Mouse (Mus musculus): ENCODE results near the gene Ell2.
A peak's percentile ranks its signal among the peaks of the same experiment; 100 is the strongest.

The Ell2 gene

GRCm38 (mm10) chr13:75766238-75766637, 59.7 kb downstream of the Ell2 start:
- DNase-seq (ENCODE audit: extremely low read depth, low read depth): no peak

GRCm38 (mm10) chr13:75766967-75767366, 60.4 kb downstream of the Ell2 start:
- no peak for DNase-seq (ENCODE audit: extremely low read depth, low read depth)

GRCm38 (mm10) chr13:75770744-75771143, 64.2 kb downstream of the Ell2 start:
- DNase-seq (ENCODE audit: extremely low read depth, low read depth): no peak

GRCm38 (mm10) chr13:75771404-75771803, 64.8 kb downstream of the Ell2 start:
- peak; percentile 53 for DNase-seq (ENCODE audit: extremely low read depth, low read depth)

GRCm38 (mm10) chr13:75771984-75772730, 65.6 kb downstream of the Ell2 start:
- DNase-seq (ENCODE audit: extremely low read depth, low read depth): no peak

- no peak for DNase-seq (ENCODE audit: extremely low read depth, low read depth)
Measured at GRCm38 (mm10) chr13:75775961-75776360, 69.4 kb downstream of the Ell2 start.

GRCm38 (mm10) chr13:75776692-75777091, 70.1 kb downstream of the Ell2 start:
- no peak for DNase-seq (ENCODE audit: extremely low read depth, low read depth)

- DNase-seq (ENCODE audit: extremely low read depth, low read depth): no peak
Measured at GRCm38 (mm10) chr13:75778156-75778555, 71.6 kb downstream of the Ell2 start.

GRCm38 (mm10) chr13:75779169-75779568, 72.6 kb downstream of the Ell2 start:
- DNase-seq (ENCODE audit: extremely low read depth, low read depth): no peak

GRCm38 (mm10) chr13:75780096-75780495, 73.5 kb downstream of the Ell2 start:
- no peak for DNase-seq (ENCODE audit: extremely low read depth, low read depth)

GRCm38 (mm10) chr13:75785726-75786125, 79.2 kb downstream of the Ell2 start:
- DNase-seq (ENCODE audit: extremely low read depth, low read depth): no peak

GRCm38 (mm10) chr13:75786264-75786663, 79.7 kb downstream of the Ell2 start:
- DNase-seq (ENCODE audit: extremely low read depth, low read depth): no peak

GRCm38 (mm10) chr13:75787364-75787763, 80.8 kb downstream of the Ell2 start:
- no peak for DNase-seq (ENCODE audit: extremely low read depth, low read depth)

- no peak for DNase-seq (ENCODE audit: extremely low read depth, low read depth)
Measured at GRCm38 (mm10) chr13:75788178-75788577, 81.6 kb downstream of the Ell2 start.

- DNase-seq (ENCODE audit: extremely low read depth, low read depth): no peak
Measured at GRCm38 (mm10) chr13:75789061-75789834, 82.7 kb downstream of the Ell2 start.

GRCm38 (mm10) chr13:75790550-75791205, 84.1 kb downstream of the Ell2 start:
- no peak for DNase-seq (ENCODE audit: extremely low read depth, low read depth)

- no peak for DNase-seq (ENCODE audit: extremely low read depth, low read depth)
Measured at GRCm38 (mm10) chr13:75793863-75794629, 87.5 kb downstream of the Ell2 start.

GRCm38 (mm10) chr13:75797369-75798141, 91.0 kb downstream of the Ell2 start:
- peak; percentile 94 for DNase-seq (ENCODE audit: extremely low read depth, low read depth)

GRCm38 (mm10) chr13:75798413-75799302, 92.1 kb downstream of the Ell2 start:
- no peak for DNase-seq (ENCODE audit: extremely low read depth, low read depth)

- no peak for DNase-seq (ENCODE audit: extremely low read depth, low read depth)
Measured at GRCm38 (mm10) chr13:75799421-75799820, 92.9 kb downstream of the Ell2 start.
